9 mouse cellular contexts compared by ENCODE assay signal in genomic region chr10:111977584-111977983, GRCm38 (mm10). TPM values are rescaled to one million over a fixed set of nuclear protein-coding genes. Genes with fewer than 3 reads are reported as not detected.
A peak's percentile ranks its signal among the peaks of the same experiment; 100 is the strongest.
DNase-seq lines count a peak whose midpoint lies in the region; ATAC-seq and TF ChIP-seq lines count a peak whose summit lies in the region.
"Had no signal": no experiment of that assay in that cellular context is flagged by ENCODE, and none has a peak within 500 bp of the region (broad histone marks: within the 10 kb centered on the region; RNA-seq: fewer than 3 reads in every experiment).

No protein-coding gene starts in this region.

- peaks cover 77% of the 10 kb centered on the region for H3K36me3 ChIP-seq in E14TG2a.4 (ENCODE audit: insufficient read depth, low read length)
- H3K36me3 ChIP-seq in small intestine, adult 2 months (ENCODE audit: control insufficient read depth, insufficient read depth, low read length) = peaks cover 32% of the 10 kb centered on the region

- H3K27ac ChIP-seq in small intestine, adult 2 months (ENCODE audit: insufficient read depth, low read depth, low read length) = no peak overlapping the region
- H3K27ac ChIP-seq: limb, embryonic 15.5 days had no signal

- no peak overlapping the region for H3K4me3 ChIP-seq in E14TG2a.4 (replicated peaks; ENCODE audit: low read length)
- H3K4me3 ChIP-seq in small intestine, adult 2 months (ENCODE audit: low read depth, low read length) = no peak overlapping the region
- H3K4me3 ChIP-seq: limb, embryonic 15.5 days had no signal

- TF ChIP-seq CTCF in E14TG2a.4 (conservative IDR thresholded peaks at IDR 0.05; ENCODE audit: low read length) = peak; percentile 97
- TF ChIP-seq CTCF in small intestine, adult 2 months (IDR thresholded peaks at IDR 0.05; ENCODE audit: extremely low read depth, insufficient read length, insufficient replicate concordance, low read depth, low read length) = peak; percentile 69; the same call in 1 of the 2 replicates

- peaks cover 46% of the 10 kb centered on the region for H3K4me1 ChIP-seq in E14TG2a.4 (replicated peaks; ENCODE audit: low read depth, low read length)
- H3K4me1 ChIP-seq in small intestine, adult 2 months (ENCODE audit: control insufficient read depth, insufficient read depth, insufficient read length, low read length) = no peaks in the 10 kb centered on the region

- TF ChIP-seq POLR2A in small intestine, adult 2 months (IDR thresholded peaks at IDR 0.05; ENCODE audit: low read depth, low read length) = no peak

- 32% methylated on average over 5 of the region's 5 CpGs for WGBS in small intestine, adult 2 months

- H3K9me3 ChIP-seq in E14TG2a.4 (ENCODE audit: low read length) = no peaks in the 10 kb centered on the region
- H3K9me3 ChIP-seq: limb, embryonic 15.5 days had no signal

- DNase-seq in cerebellum, adult 11-12 months = peak; percentile 18
- DNase-seq in c-Kit-positive CD71-positive TER-119-positive erythroid progenitor cells, embryonic 14.5 days (ENCODE audit: low spot score) = peak; percentile 60
- peak; percentile 56 to 60 for DNase-seq in frontal cortex, postnatal 25 days (ENCODE audit: low spot score in 2 of 2)
- DNase-seq in layer of hippocampus, postnatal 10 days (ENCODE audit: low spot score in 2 of 2) = peak; percentile 53 to 67
- peak; percentile 39 to 68 for DNase-seq in lung, postnatal 4 days

- ATAC-seq in cerebellum, adult (ENCODE audit: insufficient number of reproducible peaks, low FRiP score, low TSS enrichment) = no peak

- no peaks in the 10 kb centered on the region for H3K27me3 ChIP-seq in E14TG2a.4 (ENCODE audit: insufficient read depth, low read length)
- no peaks in the 10 kb centered on the region for H3K27me3 ChIP-seq in small intestine, adult 2 months (ENCODE audit: control insufficient read depth, insufficient read depth, low read length)
- H3K27me3 ChIP-seq: limb, embryonic 15.5 days had no signal

RNA-seq across cellular contexts. Expression of gene Krr1, which starts 5.1 kb away (rescaled TPM):
- 10 to 100 TPM; 31.7 to 33.4 TPM for total RNA-seq in layer of hippocampus, postnatal 10 days (2021)
- 0.83 and 1.2 TPM in 2 replicates for polyA plus RNA-seq in small intestine, adult 2 months (2012; rRNA removed)

RNA-seq across cellular contexts. Expression of gene Glipr1, which starts 24.8 kb away (rescaled TPM):
- 1 to 10 TPM; 1.9 to 2.3 TPM for total RNA-seq in layer of hippocampus, postnatal 10 days (2021)
- 11.2 and 13.2 TPM in 2 replicates for polyA plus RNA-seq in small intestine, adult 2 months (2012; rRNA removed)
